Mouse (Mus musculus) forebrain, embryonic 12.5 days (tissue): ENCODE data around the gene Mpp4. TPM values are rescaled to one million over a fixed set of nuclear protein-coding genes. Genes with fewer than 3 reads are reported as not detected.

ENCODE experiments used
- ATAC-seq: fragments of 200-750 bp; cut with Nextera tagmentation; 2 replicates; pipeline ENCODE4 v1.8.0; 2017; ENCODE audit warnings: moderate TSS enrichment; ENCODE audit not compliant: low FRiP score
- H3K27ac ChIP-seq: fragments of 300-500 bp; sonication (generic); 2 replicates; pipeline ENCODE4 v1.5.1; 2016; ENCODE audit warnings: mild to moderate bottlenecking
- H3K27me3 ChIP-seq: fragments of 300-500 bp; sonication (generic); 2 replicates; pipeline ENCODE4 v1.6.1; 2016; ENCODE audit warnings: mild to moderate bottlenecking
- H3K36me3 ChIP-seq: fragments of 300-500 bp; sonication (generic); replicated peaks from 2 replicates; pipeline ENCODE4 v1.6.1; 2016; ENCODE audit warnings: mild to moderate bottlenecking
- H3K4me1 ChIP-seq: fragments of 300-500 bp; sonication (generic); 2 replicates; pipeline ENCODE4 v1.6.1; 2016
- H3K4me2 ChIP-seq: fragments of 300-500 bp; sonication (generic); 2 replicates; pipeline ENCODE4 v1.6.1; 2016; ENCODE audit warnings: mild to moderate bottlenecking, moderate library complexity
- H3K4me3 ChIP-seq: fragments of 300-500 bp; sonication (generic); replicated peaks from 2 replicates; pipeline ENCODE4 v1.5.1; 2016; ENCODE audit warnings: mild to moderate bottlenecking
- H3K9ac ChIP-seq: fragments of 300-500 bp; sonication (generic); 2 replicates; pipeline ENCODE4 v1.6.1; 2016; ENCODE audit warnings: mild to moderate bottlenecking
- H3K9me3 ChIP-seq: fragments of 300-500 bp; sonication (generic); 2 replicates; pipeline ENCODE4 v1.6.1; 2016
- WGBS: fragments of 180-500 bp; shearing (Covaris S2); methylation state at CpG from one replicate; pipeline ENCODE4 v1.1.7; 2016; 5-methylcytosine and 5-hydroxymethylcytosine counted together
- polyA plus RNA-seq: library from polyadenylated mRNA; unstranded; fragments of >200 nt; fragmentation: Nextera tagmentation; extraction: Ambion mirVana; gene quantifications from 2 replicates; pipeline ENCODE4 v1.2.1, GENCODE M21; 2016

The Mpp4 gene
- polyA plus RNA-seq, 1 experiment from 2014 or later: 0.28 TPM

GRCm38 (mm10) chr1:59163918-59164317, 729 bp upstream of the Mpp4 start:
- ATAC-seq: no peak
- Histone ChIP-seq H3K27ac (no peak overlapping the region), H3K4me3 (no peak overlapping the region), H3K9ac (no peak overlapping the region), H3K4me1 (peaks cover 19% of the 10 kb centered on the region), H3K27me3 (no peaks in the 10 kb centered on the region), H3K4me2 (no peak overlapping the region), H3K36me3 (peaks cover 34% of the 10 kb centered on the region), H3K9me3 (no peaks in the 10 kb centered on the region)
- WGBS: 25% methylated on average over 5 of the region's 5 CpGs

- Histone ChIP-seq H3K4me3 (no peak overlapping the region), H3K9me3 (no peaks in the 10 kb centered on the region), H3K27me3 (no peaks in the 10 kb centered on the region), H3K36me3 (peaks cover 25% of the 10 kb centered on the region), H3K9ac (no peak overlapping the region), H3K27ac (no peak overlapping the region), H3K4me2 (no peak overlapping the region), H3K4me1 (peaks cover 19% of the 10 kb centered on the region)
- no peak for ATAC-seq
- 26% methylated on average over 8 of the region's 8 CpGs for WGBS
Observed at GRCm38 (mm10) chr1:59162309-59163024, 722 bp downstream of the Mpp4 start.

GRCm38 (mm10) chr1:59161396-59161795, 1.8 kb downstream of the Mpp4 start:
- Histone ChIP-seq H3K4me2 (no peak overlapping the region), H3K27ac (no peak overlapping the region), H3K4me1 (peaks cover 19% of the 10 kb centered on the region), H3K36me3 (peaks cover 15% of the 10 kb centered on the region; the same call in 1 of the 2 replicates), H3K4me3 (no peak overlapping the region), H3K9me3 (no peaks in the 10 kb centered on the region), H3K9ac (no peak overlapping the region), H3K27me3 (no peaks in the 10 kb centered on the region)
- ATAC-seq: no peak
- WGBS: 68% methylated on average over 6 of the region's 6 CpGs

- H3K36me3 ChIP-seq: 0 out of 2 replicates have a peak, but pooled peaks cover 12% of the 10 kb centered on the region
- WGBS: 89% methylated on average over 6 of the region's 6 CpGs
- peaks cover 19% of the 10 kb centered on the region for H3K4me1 ChIP-seq
- no peak overlapping the region for H3K4me3 ChIP-seq
- H3K9me3 ChIP-seq: no peaks in the 10 kb centered on the region
- no peak overlapping the region for H3K9ac ChIP-seq
- no peak overlapping the region for H3K4me2 ChIP-seq
- no peaks in the 10 kb centered on the region for H3K27me3 ChIP-seq
- no peak for ATAC-seq
- H3K27ac ChIP-seq: no peak overlapping the region
Observed at GRCm38 (mm10) chr1:59160871-59161270, 2.3 kb downstream of the Mpp4 start.

- Histone ChIP-seq H3K4me3 (no peak overlapping the region), H3K9me3 (no peaks in the 10 kb centered on the region), H3K36me3 (0 out of 2 replicates have a peak, but pooled peaks cover 9% of the 10 kb centered on the region), H3K27me3 (no peaks in the 10 kb centered on the region), H3K4me1 (peaks cover 16% of the 10 kb centered on the region), H3K27ac (no peak overlapping the region), H3K9ac (no peak overlapping the region), H3K4me2 (no peak overlapping the region)
- 92% methylated on average over 3 of the region's 3 CpGs for WGBS
- no peak for ATAC-seq
Observed at GRCm38 (mm10) chr1:59159136-59159535, 4.1 kb downstream of the Mpp4 start.

- H3K27me3 ChIP-seq: no peaks in the 10 kb centered on the region
- H3K9ac ChIP-seq: no peak overlapping the region
- H3K36me3 ChIP-seq: 0 out of 2 replicates have a peak, but pooled peaks cover 9% of the 10 kb centered on the region
- no peak overlapping the region for H3K4me2 ChIP-seq
- H3K9me3 ChIP-seq: no peaks in the 10 kb centered on the region
- ATAC-seq: no peak
- H3K4me3 ChIP-seq: no peak overlapping the region
- H3K27ac ChIP-seq: no peak overlapping the region
- 90% methylated on average over 7 of the region's 7 CpGs for WGBS
- peaks cover 10% of the 10 kb centered on the region for H3K4me1 ChIP-seq
Observed at GRCm38 (mm10) chr1:59158498-59158897, 4.7 kb downstream of the Mpp4 start.

GRCm38 (mm10) chr1:59157846-59158245, 5.3 kb downstream of the Mpp4 start:
- no peaks in the 10 kb centered on the region for H3K9me3 ChIP-seq
- ATAC-seq: no peak
- peaks cover 4% of the 10 kb centered on the region for H3K4me1 ChIP-seq
- no peaks in the 10 kb centered on the region for H3K27me3 ChIP-seq
- H3K4me3 ChIP-seq: no peak overlapping the region
- H3K36me3 ChIP-seq: 0 out of 2 replicates have a peak, but pooled peaks cover 3% of the 10 kb centered on the region
- no peak overlapping the region for H3K4me2 ChIP-seq
- 85% methylated on average over 4 of the region's 4 CpGs for WGBS
- no peak overlapping the region for H3K9ac ChIP-seq
- H3K27ac ChIP-seq: no peak overlapping the region

GRCm38 (mm10) chr1:59152346-59152745, 10.8 kb downstream of the Mpp4 start:
- Histone ChIP-seq H3K27ac (no peak overlapping the region), H3K4me1 (no peaks in the 10 kb centered on the region), H3K27me3 (no peaks in the 10 kb centered on the region), H3K4me3 (no peak overlapping the region), H3K9ac (no peak overlapping the region), H3K36me3 (no peaks in the 10 kb centered on the region), H3K4me2 (no peak overlapping the region), H3K9me3 (no peaks in the 10 kb centered on the region)
- no peak for ATAC-seq
- 72% methylated on average over 4 of the region's 4 CpGs for WGBS

- 84% methylated on average over 5 of the region's 5 CpGs for WGBS
- Histone ChIP-seq H3K4me1 (no peaks in the 10 kb centered on the region), H3K36me3 (no peaks in the 10 kb centered on the region), H3K4me2 (no peak overlapping the region), H3K9ac (no peak overlapping the region), H3K4me3 (no peak overlapping the region), H3K27me3 (no peaks in the 10 kb centered on the region), H3K9me3 (no peaks in the 10 kb centered on the region), H3K27ac (no peak overlapping the region)
- ATAC-seq: no peak
Observed at GRCm38 (mm10) chr1:59150542-59150941, 12.6 kb downstream of the Mpp4 start.

- no peaks in the 10 kb centered on the region for H3K36me3 ChIP-seq
- H3K9ac ChIP-seq: no peak overlapping the region
- H3K4me3 ChIP-seq: no peak overlapping the region
- no peak overlapping the region for H3K27ac ChIP-seq
- no peaks in the 10 kb centered on the region for H3K4me1 ChIP-seq
- H3K9me3 ChIP-seq: no peaks in the 10 kb centered on the region
- no peaks in the 10 kb centered on the region for H3K27me3 ChIP-seq
- no peak for ATAC-seq
- WGBS: 81% methylated on average over 10 of the region's 10 CpGs
- H3K4me2 ChIP-seq: no peak overlapping the region
Observed at GRCm38 (mm10) chr1:59144543-59144942, 18.6 kb downstream of the Mpp4 start.

GRCm38 (mm10) chr1:59142809-59143208, 20.4 kb downstream of the Mpp4 start:
- ATAC-seq: no peak
- Histone ChIP-seq H3K4me3 (no peak overlapping the region), H3K36me3 (no peaks in the 10 kb centered on the region), H3K27ac (no peak overlapping the region), H3K4me1 (no peaks in the 10 kb centered on the region), H3K9me3 (no peaks in the 10 kb centered on the region), H3K27me3 (no peaks in the 10 kb centered on the region), H3K9ac (no peak overlapping the region), H3K4me2 (no peak overlapping the region)

- Histone ChIP-seq H3K36me3 (no peaks in the 10 kb centered on the region), H3K27me3 (no peaks in the 10 kb centered on the region), H3K4me3 (no peak overlapping the region), H3K4me2 (no peak overlapping the region), H3K9ac (no peak overlapping the region), H3K4me1 (no peaks in the 10 kb centered on the region), H3K9me3 (no peaks in the 10 kb centered on the region), H3K27ac (no peak overlapping the region)
- 80% methylated on average over 5 of the region's 5 CpGs for WGBS
- ATAC-seq: no peak
Observed at GRCm38 (mm10) chr1:59134419-59134818, 28.8 kb downstream of the Mpp4 start.

- Histone ChIP-seq H3K27ac (no peak overlapping the region), H3K4me2 (no peak overlapping the region), H3K4me1 (no peaks in the 10 kb centered on the region), H3K27me3 (no peaks in the 10 kb centered on the region), H3K4me3 (no peak overlapping the region), H3K36me3 (no peaks in the 10 kb centered on the region), H3K9me3 (no peaks in the 10 kb centered on the region), H3K9ac (no peak overlapping the region)
- ATAC-seq: no peak
- 84% methylated on average over 7 of the region's 7 CpGs for WGBS
Observed at GRCm38 (mm10) chr1:59128879-59129278, 34.3 kb downstream of the Mpp4 start.
